Mouse (Mus musculus) hindbrain, embryonic 14.5 days (tissue): ENCODE measurements at regions not wholly inside any gene's neighbourhood (a gene's known extent, or its start where the extent isn't known, plus 50 kb on each side); places are given as distances from the start of the nearest gene placed in this dataset.
A peak's percentile ranks its signal among the peaks of the same experiment; 100 is the strongest.
"Not testable (repeated sequence)": the region's sequence is repeated elsewhere in the genome, so short reads cannot be mapped to it uniquely, and the experiment has no call there.

ENCODE experiments used
- ATAC-seq: fragments of 200-750 bp; cut with Nextera tagmentation; 2 replicates; pipeline ENCODE4 v1.8.0; 2017; ENCODE audit warnings: moderate number of reproducible peaks, mild to moderate bottlenecking, moderate TSS enrichment, moderate library complexity; ENCODE audit not compliant: low FRiP score
- DNase-seq: peaks from one replicate; pipeline ENCODE4 v3.0.0-alpha.2; 2015; ENCODE audit warnings: low spot score
- H3K27ac ChIP-seq: fragments of 300-500 bp; sonication (generic); 2 replicates; pipeline ENCODE4 v1.5.1; 2014; ENCODE audit warnings: mild to moderate bottlenecking, moderate library complexity
- H3K27me3 ChIP-seq: fragments of 300-500 bp; sonication (generic); 2 replicates; pipeline ENCODE4 v1.6.1; 2014; ENCODE audit warnings: mild to moderate bottlenecking, low read length, mixed read lengths; ENCODE audit not compliant: control insufficient read depth, insufficient read depth
- H3K36me3 ChIP-seq: fragments of 300-500 bp; sonication (generic); replicated peaks from 2 replicates; pipeline ENCODE4 v1.6.1; 2014; ENCODE audit not compliant: control insufficient read depth, insufficient read depth
- H3K4me1 ChIP-seq: fragments of 300-500 bp; sonication (generic); replicated peaks from 2 replicates; pipeline ENCODE4 v1.6.1; 2014; ENCODE audit warnings: antibody characterized with exemption, low read length, mixed read lengths; ENCODE audit not compliant: control insufficient read depth, insufficient read depth
- H3K4me2 ChIP-seq: fragments of 300-500 bp; sonication (generic); replicated peaks from 2 replicates; pipeline ENCODE4 v1.6.1; 2014; ENCODE audit warnings: mild to moderate bottlenecking, moderate library complexity
- H3K4me3 ChIP-seq: fragments of 300-500 bp; sonication (generic); replicated peaks from 2 replicates; pipeline ENCODE4 v1.5.1; 2014; ENCODE audit warnings: mild to moderate bottlenecking, low read length
- H3K9ac ChIP-seq: fragments of 300-500 bp; sonication (generic); 2 replicates; pipeline ENCODE4 v1.6.1; 2014
- H3K9me3 ChIP-seq: fragments of 300-500 bp; sonication (generic); 2 replicates; pipeline ENCODE4 v1.6.1; 2016; ENCODE audit warnings: low read length; ENCODE audit not compliant: control insufficient read depth
- WGBS: fragments of 180-500 bp; shearing (Covaris S2); extraction: QIAGEN DNeasy Blood & Tissue Kit; methylation state at CpG from one replicate; pipeline ENCODE4 v1.1.7; 2014; 5-methylcytosine and 5-hydroxymethylcytosine counted together

- H3K9ac ChIP-seq = no peak overlapping the region
- 40% methylated on average over 9 of the region's 9 CpGs for WGBS
- no peaks in the 10 kb centered on the region for H3K36me3 ChIP-seq
- no peak for ATAC-seq
- peaks cover 25% of the 10 kb centered on the region for H3K4me1 ChIP-seq
- peak overlapping the region; percentile 23; the same call in 1 of the 2 replicates for H3K27ac ChIP-seq
- H3K27me3 ChIP-seq = no peaks in the 10 kb centered on the region
- H3K4me3 ChIP-seq = no peak overlapping the region
- no peak for DNase-seq
- no peaks in the 10 kb centered on the region for H3K9me3 ChIP-seq
- H3K4me2 ChIP-seq = no peak overlapping the region
These were observed 238.2 kb upstream of the 1700012A03Rik start for GRCm38 (mm10) chr6:31811890-31812289.

DNA sequence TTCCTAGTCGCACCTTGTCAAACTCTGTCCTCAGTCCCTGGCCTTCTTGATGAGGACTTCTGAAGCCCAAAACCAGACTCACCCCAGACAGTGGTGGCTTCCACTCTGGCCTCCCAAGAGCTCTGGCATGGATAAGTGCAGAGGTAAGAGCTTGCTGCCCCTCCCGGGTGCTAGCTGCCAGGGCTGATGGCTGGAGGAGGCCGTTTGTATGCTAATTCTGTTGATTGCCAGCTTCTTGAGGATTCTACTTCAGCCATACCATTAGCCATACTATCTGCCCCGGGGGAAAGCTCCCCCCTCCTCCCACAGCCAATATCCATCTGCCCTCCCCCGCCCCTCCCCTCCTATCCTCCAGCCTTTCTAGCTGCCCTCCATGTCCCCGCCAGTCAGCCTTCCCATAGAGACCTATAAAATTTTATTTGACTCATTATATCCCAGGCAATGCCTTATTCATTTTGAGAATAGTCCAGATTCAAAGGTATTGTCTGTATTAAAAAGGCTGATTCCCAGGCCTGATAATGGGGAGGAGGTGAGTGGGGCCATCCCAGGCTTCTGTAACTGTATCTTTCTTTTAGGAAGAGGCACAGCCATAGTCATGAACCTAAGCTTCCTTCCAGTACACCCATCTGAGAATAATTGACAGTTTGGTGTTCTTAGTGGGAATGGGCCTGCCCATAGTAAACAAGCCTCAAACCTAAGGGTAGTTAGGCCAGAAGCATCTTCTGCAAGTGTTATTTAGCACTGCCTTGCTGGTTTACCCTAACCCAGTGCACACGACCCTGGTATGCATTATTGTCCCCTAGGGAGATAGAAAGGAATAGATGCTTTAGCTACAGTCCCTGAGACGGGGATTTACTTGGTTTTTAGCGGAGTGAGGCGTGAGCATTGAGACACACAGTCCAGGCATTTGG, 239.2 kb upstream of the 1700012A03Rik start:
- H3K27ac ChIP-seq = peak overlapping the region; percentile 43; the same call in 1 of the 2 replicates
- no peaks in the 10 kb centered on the region for H3K9me3 ChIP-seq
- peaks cover 25% of the 10 kb centered on the region for H3K4me1 ChIP-seq
- WGBS = 45% methylated on average over 10 of the region's 10 CpGs
- DNase-seq (no peak), ATAC-seq (0 out of 2 replicates have a peak, but pooled peaks have one; percentile 46)
- no peak overlapping the region for H3K4me3 ChIP-seq
- H3K4me2 ChIP-seq = no peak overlapping the region
- H3K9ac ChIP-seq = no peak overlapping the region
- no peaks in the 10 kb centered on the region for H3K27me3 ChIP-seq
- H3K36me3 ChIP-seq = no peaks in the 10 kb centered on the region

GRCm38 (mm10) chr6:31804468-31804867, 240.7 kb upstream of the Podxl start:
- H3K9me3 ChIP-seq, H3K27me3 ChIP-seq, H3K4me1 ChIP-seq, DNase-seq, ATAC-seq, H3K9ac ChIP-seq, H3K4me2 ChIP-seq, H3K27ac ChIP-seq, H3K4me3 ChIP-seq, H3K36me3 ChIP-seq: not testable (repeated sequence)
- 83% methylated on average over 5 of the region's 10 CpGs for WGBS

- not testable (repeated sequence) for H3K4me2 ChIP-seq, ATAC-seq, H3K4me1 ChIP-seq, DNase-seq, H3K9ac ChIP-seq, H3K27ac ChIP-seq, H3K4me3 ChIP-seq, H3K36me3 ChIP-seq, H3K9me3 ChIP-seq, H3K27me3 ChIP-seq
- WGBS = 74% methylated on average over 11 of the region's 24 CpGs
These were observed 239.4 kb upstream of the Podxl start for GRCm38 (mm10) chr6:31803222-31803621.

GRCm38 (mm10) chr6:31791547-31791946, 227.8 kb upstream of the Podxl start:
- H3K4me1 ChIP-seq = no peaks in the 10 kb centered on the region
- 85% methylated on average over 7 of the region's 7 CpGs for WGBS
- no peak for ATAC-seq

GRCm38 (mm10) chr6:31790906-31791305, 227.1 kb upstream of the Podxl start:
- no peaks in the 10 kb centered on the region for H3K9me3 ChIP-seq
- H3K36me3 ChIP-seq = no peaks in the 10 kb centered on the region
- no peak overlapping the region for H3K4me3 ChIP-seq
- DNase-seq (no peak), ATAC-seq (no peak)
- H3K4me1 ChIP-seq = no peaks in the 10 kb centered on the region
- H3K9ac ChIP-seq = no peak overlapping the region
- 55% methylated on average over 2 of the region's 2 CpGs for WGBS
- no peak overlapping the region for H3K27ac ChIP-seq
- H3K27me3 ChIP-seq = no peaks in the 10 kb centered on the region
- H3K4me2 ChIP-seq = no peak overlapping the region

More at GRCm38 (mm10) chr6:31791547-31791946, 227.8 kb upstream of the Podxl start:
- no peaks in the 10 kb centered on the region for H3K9me3 ChIP-seq
- no peak overlapping the region for H3K4me3 ChIP-seq
- no peak overlapping the region for H3K4me2 ChIP-seq
- no peaks in the 10 kb centered on the region for H3K36me3 ChIP-seq
- H3K27ac ChIP-seq = no peak overlapping the region
- H3K27me3 ChIP-seq = no peaks in the 10 kb centered on the region
- H3K9ac ChIP-seq = no peak overlapping the region
- DNase-seq = no peak

DNA sequence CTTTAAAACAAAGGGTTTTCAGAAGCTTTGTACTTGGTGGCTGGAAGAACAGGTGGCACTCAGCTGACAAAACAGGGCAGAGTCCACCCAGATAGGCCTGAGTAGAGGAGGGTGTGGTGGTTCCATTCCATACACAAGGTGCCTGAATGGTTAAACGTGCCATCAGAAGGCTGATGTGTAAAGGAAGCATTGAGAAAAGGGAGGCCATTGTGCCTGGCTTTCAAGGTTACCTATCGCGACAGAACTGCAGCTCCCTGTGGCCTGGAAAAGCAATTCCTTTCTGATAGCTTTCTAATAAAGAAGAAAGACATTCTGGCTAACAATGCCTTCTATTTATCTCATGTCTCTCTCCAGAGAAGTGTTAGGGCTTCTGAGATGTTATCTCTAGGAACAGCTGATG, 213.1 kb upstream of the Podxl start:
- Histone ChIP-seq H3K27ac (no peak overlapping the region), H3K9ac (no peak overlapping the region), H3K36me3 (no peaks in the 10 kb centered on the region), H3K4me3 (no peak overlapping the region), H3K9me3 (no peaks in the 10 kb centered on the region), H3K4me1 (0 out of 2 replicates have a peak, but pooled peaks cover 3% of the 10 kb centered on the region), H3K4me2 (no peak overlapping the region), H3K27me3 (no peaks in the 10 kb centered on the region)
- WGBS = 51% methylated on average over 3 of the region's 3 CpGs
- DNase-seq (no peak), ATAC-seq (no peak)

- H3K27me3 ChIP-seq = no peaks in the 10 kb centered on the region
- no peak overlapping the region for H3K27ac ChIP-seq
- no peak for DNase-seq
- H3K4me3 ChIP-seq = no peak overlapping the region
- WGBS = 94% methylated on average over 2 of the region's 2 CpGs
- H3K9ac ChIP-seq = no peak overlapping the region
- no peaks in the 10 kb centered on the region for H3K4me1 ChIP-seq
- H3K9me3 ChIP-seq = no peaks in the 10 kb centered on the region
- no peak overlapping the region for H3K4me2 ChIP-seq
- ATAC-seq = no peak
- no peaks in the 10 kb centered on the region for H3K36me3 ChIP-seq
These were observed 208.1 kb upstream of the Podxl start for GRCm38 (mm10) chr6:31771916-31772315.

- H3K4me2 ChIP-seq = no peak overlapping the region
- no peaks in the 10 kb centered on the region for H3K36me3 ChIP-seq
- 50% methylated on average over 1 of the region's 1 CpGs for WGBS
- no peak for DNase-seq
- no peaks in the 10 kb centered on the region for H3K9me3 ChIP-seq
- H3K9ac ChIP-seq = no peak overlapping the region
- no peaks in the 10 kb centered on the region for H3K27me3 ChIP-seq
- H3K4me1 ChIP-seq = peaks cover 4% of the 10 kb centered on the region; the same call in 1 of the 2 replicates
- H3K27ac ChIP-seq = no peak overlapping the region
- ATAC-seq = no peak
- H3K4me3 ChIP-seq = no peak overlapping the region
These were observed 181.8 kb upstream of the Podxl start for GRCm38 (mm10) chr6:31745589-31745988.
